Mouse (Mus musculus) mesoderm, embryonic 11.5 days (tissue): ENCODE results near the gene Tef.

ENCODE experiments used
- DNase-seq: peaks from one replicate; pipeline ENCODE4 v3.0.0-alpha.2; 2012; ENCODE audit warnings: low read depth, low spot score

Tef gene

GRCm38 (mm10) chr15:81848301-81848700 is 46.1 kb downstream of the Tef start:
- peak; percentile 45 for DNase-seq

- DNase-seq, result no peak
These were observed 46.9 kb downstream of the Tef start for GRCm38 (mm10) chr15:81849104-81849503.

GRCm38 (mm10) chr15:81850718-81851117 is 48.5 kb downstream of the Tef start:
- no peak for DNase-seq

GRCm38 (mm10) chr15:81851375-81851774 is 49.2 kb downstream of the Tef start:
- no peak for DNase-seq

GRCm38 (mm10) chr15:81852411-81853000 is 50.3 kb downstream of the Tef start:
- no peak for DNase-seq

GRCm38 (mm10) chr15:81853081-81853480 is 50.9 kb downstream of the Tef start:
- no peak for DNase-seq

GRCm38 (mm10) chr15:81856030-81856790 is 54.0 kb downstream of the Tef start:
- peak; percentile 92 for DNase-seq

GRCm38 (mm10) chr15:81856938-81857723 is 54.9 kb downstream of the Tef start:
- DNase-seq, result no peak

- DNase-seq, result peak; percentile 60
These were observed 55.5 kb downstream of the Tef start for GRCm38 (mm10) chr15:81857724-81858116.

GRCm38 (mm10) chr15:81858138-81858516 is 55.9 kb downstream of the Tef start:
- DNase-seq, result peak; percentile 93

- DNase-seq, result peak; percentile 11
These were observed 56.5 kb downstream of the Tef start, which contains the start of gene Tob2 for GRCm38 (mm10) chr15:81858517-81859329. Gene Tob2 (minus strand): TSS chr15:81858796.

- peak; percentile 87 for DNase-seq
These were observed 57.4 kb downstream of the Tef start for GRCm38 (mm10) chr15:81859330-81860255.

GRCm38 (mm10) chr15:81860471-81861135 is 58.4 kb downstream of the Tef start:
- DNase-seq, result no peak

GRCm38 (mm10) chr15:81864238-81864637 is 62.0 kb downstream of the Tef start:
- DNase-seq, result no peak

- no peak for DNase-seq
These were observed 67.8 kb downstream of the Tef start for GRCm38 (mm10) chr15:81869985-81870384.

- DNase-seq, result peak; percentile 98
These were observed 69.5 kb downstream of the Tef start, which contains the start of gene Phf5a for GRCm38 (mm10) chr15:81871604-81872261. Gene Phf5a (minus strand): TSS chr15:81871911.

GRCm38 (mm10) chr15:81872262-81873136 is 70.3 kb downstream of the Tef start, which contains the start of gene Aco2:
Gene Aco2 (plus strand): TSS chr15:81872309.
- peak; percentile 99 for DNase-seq
